Mouse (Mus musculus): ENCODE results near the gene 4933407L21Rik. TPM values are rescaled to one million over a fixed set of nuclear protein-coding genes. Genes with fewer than 3 reads are reported as not detected.

4933407L21Rik gene
- polyA plus RNA-seq, 1 experiment from 2014 or later = 10.5 TPM

GRCm38 (mm10) chr1:85897901-85898760 is 30.2 kb upstream of the 4933407L21Rik start:
- no peaks in the 10 kb centered on the region for H3K9me3 ChIP-seq (replicated peaks; ENCODE audit: control insufficient read depth, low read length, poor library complexity, severe bottlenecking)
- H3K4me2 ChIP-seq (ENCODE audit: low read length) = peak overlapping the region; percentile 79
- H3K27ac ChIP-seq (ENCODE audit: low read length) = peak overlapping the region; percentile 82
- peak overlapping the region; percentile 18; the same call in 1 of the 2 replicates for H3K4me3 ChIP-seq (ENCODE audit: low read depth, low read length)
- H3K27me3 ChIP-seq (ENCODE audit: control insufficient read depth, insufficient read depth, low read depth, low read length) = no peaks in the 10 kb centered on the region
- peaks cover 69% of the 10 kb centered on the region for H3K4me1 ChIP-seq (ENCODE audit: control insufficient read depth, insufficient read depth, low read length)
- ATAC-seq = no peak
- 26% methylated on average over 8 of the region's 8 CpGs for WGBS
- H3K9ac ChIP-seq (ENCODE audit: low read depth, low read length) = peak overlapping the region; percentile 36
- H3K36me3 ChIP-seq (ENCODE audit: control insufficient read depth, insufficient read depth, low read length) = peaks cover 4% of the 10 kb centered on the region; the same call in 1 of the 2 replicates

GRCm38 (mm10) chr1:85898761-85899387 is 29.4 kb upstream of the 4933407L21Rik start:
- Histone ChIP-seq H3K27me3 (ENCODE audit: control insufficient read depth, insufficient read depth, low read depth, low read length) (no peaks in the 10 kb centered on the region), H3K4me2 (ENCODE audit: low read length) (peak overlapping the region; percentile 79), H3K27ac (ENCODE audit: low read length) (peak overlapping the region; percentile 82), H3K4me3 (ENCODE audit: low read depth, low read length) (peak overlapping the region; percentile 4), H3K9ac (ENCODE audit: low read depth, low read length) (peak overlapping the region; percentile 36), H3K36me3 (ENCODE audit: control insufficient read depth, insufficient read depth, low read length) (peaks cover 8% of the 10 kb centered on the region), H3K9me3 (replicated peaks; ENCODE audit: control insufficient read depth, low read length, poor library complexity, severe bottlenecking) (no peaks in the 10 kb centered on the region), H3K4me1 (ENCODE audit: control insufficient read depth, insufficient read depth, low read length) (peaks cover 69% of the 10 kb centered on the region)
- peak; percentile 4; the same call in 1 of the 2 replicates for ATAC-seq
- 6% methylated on average over 12 of the region's 12 CpGs for WGBS

GRCm38 (mm10) chr1:85899388-85899761 is 28.9 kb upstream of the 4933407L21Rik start:
- Histone ChIP-seq H3K9ac (ENCODE audit: low read depth, low read length) (peak overlapping the region; percentile 36; the same call in 1 of the 2 replicates), H3K4me2 (ENCODE audit: low read length) (peak overlapping the region; percentile 79), H3K9me3 (replicated peaks; ENCODE audit: control insufficient read depth, low read length, poor library complexity, severe bottlenecking) (no peaks in the 10 kb centered on the region), H3K36me3 (ENCODE audit: control insufficient read depth, insufficient read depth, low read length) (peaks cover 12% of the 10 kb centered on the region), H3K4me3 (ENCODE audit: low read depth, low read length) (peak overlapping the region; percentile 4; the same call in 1 of the 2 replicates), H3K27me3 (ENCODE audit: control insufficient read depth, insufficient read depth, low read depth, low read length) (no peaks in the 10 kb centered on the region), H3K4me1 (ENCODE audit: control insufficient read depth, insufficient read depth, low read length) (peaks cover 69% of the 10 kb centered on the region), H3K27ac (ENCODE audit: low read length) (peak overlapping the region; percentile 82)
- ATAC-seq = no peak

GRCm38 (mm10) chr1:85900521-85901333 is 27.6 kb upstream of the 4933407L21Rik start:
- Histone ChIP-seq H3K36me3 (ENCODE audit: control insufficient read depth, insufficient read depth, low read length) (peaks cover 24% of the 10 kb centered on the region), H3K27me3 (ENCODE audit: control insufficient read depth, insufficient read depth, low read depth, low read length) (no peaks in the 10 kb centered on the region), H3K4me3 (ENCODE audit: low read depth, low read length) (no peak overlapping the region), H3K4me2 (ENCODE audit: low read length) (peak overlapping the region; percentile 7; the same call in 1 of the 2 replicates), H3K27ac (ENCODE audit: low read length) (peak overlapping the region; percentile 44; the same call in 1 of the 2 replicates), H3K4me1 (ENCODE audit: control insufficient read depth, insufficient read depth, low read length) (peaks cover 67% of the 10 kb centered on the region), H3K9me3 (replicated peaks; ENCODE audit: control insufficient read depth, low read length, poor library complexity, severe bottlenecking) (no peaks in the 10 kb centered on the region), H3K9ac (ENCODE audit: low read depth, low read length) (peak overlapping the region; percentile 36; the same call in 1 of the 2 replicates)
- ATAC-seq = no peak
- WGBS = 61% methylated on average over 7 of the region's 7 CpGs

- Histone ChIP-seq H3K27me3 (ENCODE audit: control insufficient read depth, insufficient read depth, low read depth, low read length) (no peaks in the 10 kb centered on the region), H3K36me3 (ENCODE audit: control insufficient read depth, insufficient read depth, low read length) (peaks cover 33% of the 10 kb centered on the region), H3K9me3 (replicated peaks; ENCODE audit: control insufficient read depth, low read length, poor library complexity, severe bottlenecking) (no peaks in the 10 kb centered on the region), H3K9ac (ENCODE audit: low read depth, low read length) (no peak overlapping the region), H3K27ac (ENCODE audit: low read length) (peak overlapping the region; percentile 34), H3K4me3 (ENCODE audit: low read depth, low read length) (no peak overlapping the region), H3K4me1 (ENCODE audit: control insufficient read depth, insufficient read depth, low read length) (peaks cover 58% of the 10 kb centered on the region), H3K4me2 (ENCODE audit: low read length) (no peak overlapping the region)
- WGBS = 43% methylated on average over 3 of the region's 3 CpGs
- ATAC-seq = no peak
Observed at GRCm38 (mm10) chr1:85901516-85902107, 26.7 kb upstream of the 4933407L21Rik start.

GRCm38 (mm10) chr1:85902108-85902561 is 26.1 kb upstream of the 4933407L21Rik start:
- Histone ChIP-seq H3K36me3 (ENCODE audit: control insufficient read depth, insufficient read depth, low read length) (peaks cover 38% of the 10 kb centered on the region), H3K9me3 (replicated peaks; ENCODE audit: control insufficient read depth, low read length, poor library complexity, severe bottlenecking) (no peaks in the 10 kb centered on the region), H3K4me1 (ENCODE audit: control insufficient read depth, insufficient read depth, low read length) (peaks cover 53% of the 10 kb centered on the region), H3K27me3 (ENCODE audit: control insufficient read depth, insufficient read depth, low read depth, low read length) (no peaks in the 10 kb centered on the region), H3K4me3 (ENCODE audit: low read depth, low read length) (no peak overlapping the region), H3K4me2 (ENCODE audit: low read length) (no peak overlapping the region), H3K9ac (ENCODE audit: low read depth, low read length) (no peak overlapping the region), H3K27ac (ENCODE audit: low read length) (peak overlapping the region; percentile 34)
- ATAC-seq = 0 out of 2 replicates have a peak, but pooled peaks have one; percentile 13
- 17% methylated on average over 5 of the region's 7 CpGs for WGBS

GRCm38 (mm10) chr1:85906892-85907291 is 21.4 kb upstream of the 4933407L21Rik start:
- no peak overlapping the region for H3K4me3 ChIP-seq (ENCODE audit: low read depth, low read length)
- 95% methylated on average over 12 of the region's 12 CpGs for WGBS
- H3K27me3 ChIP-seq (ENCODE audit: control insufficient read depth, insufficient read depth, low read depth, low read length) = no peaks in the 10 kb centered on the region
- no peak overlapping the region for H3K9ac ChIP-seq (ENCODE audit: low read depth, low read length)
- peaks cover 46% of the 10 kb centered on the region for H3K36me3 ChIP-seq (ENCODE audit: control insufficient read depth, insufficient read depth, low read length)
- no peak for ATAC-seq
- no peak overlapping the region for H3K27ac ChIP-seq (ENCODE audit: low read length)
- no peaks in the 10 kb centered on the region for H3K9me3 ChIP-seq (replicated peaks; ENCODE audit: control insufficient read depth, low read length, poor library complexity, severe bottlenecking)
- H3K4me2 ChIP-seq (ENCODE audit: low read length) = no peak overlapping the region
- peaks cover 5% of the 10 kb centered on the region for H3K4me1 ChIP-seq (ENCODE audit: control insufficient read depth, insufficient read depth, low read length)

All from midbrain, embryonic 16.5 days (tissue).